Mouse (Mus musculus) heart, embryonic 14.5 days (tissue): ENCODE data around the gene Nin. TPM values are rescaled to one million over a fixed set of nuclear protein-coding genes. Genes with fewer than 3 reads are reported as not detected.

Source experiments
- ATAC-seq: fragments of 200-750 bp; cut with Nextera tagmentation; 2 replicates; pipeline ENCODE4 v1.8.0; 2017; ENCODE audit warnings: low read depth, moderate TSS enrichment; ENCODE audit not compliant: insufficient number of reproducible peaks, insufficient read depth, low FRiP score
- H3K27ac ChIP-seq, 2 experiments: fragments of 200-500 bp in 1 of 2; fragments of 300-500 bp in 1 of 2; sonication (generic) in 1 of 2; replicated peaks in 1 of 2; 2 replicates each; pipeline ENCODE4 v1.5.1; 2012 to 2014; ENCODE audit warnings: low read depth in 2 of 2, low read length in 2 of 2, control low read depth in 1 of 2, mild to moderate bottlenecking in 1 of 2, mixed read lengths in 1 of 2; ENCODE audit not compliant: control insufficient read depth in 1 of 2, insufficient read depth in 1 of 2
- H3K27me3 ChIP-seq: fragments of 300-500 bp; sonication (generic); 2 replicates; pipeline ENCODE4 v1.6.1; 2014; ENCODE audit warnings: mild to moderate bottlenecking, low read length, control low read depth; ENCODE audit not compliant: control insufficient read depth, insufficient read depth
- H3K36me3 ChIP-seq: fragments of 300-500 bp; sonication (generic); 2 replicates; pipeline ENCODE4 v1.6.1; 2014; ENCODE audit warnings: mild to moderate bottlenecking, control low read depth, low read length, mixed read lengths; ENCODE audit not compliant: control insufficient read depth, insufficient read depth
- H3K4me1 ChIP-seq, 2 experiments: fragments of 200-500 bp in 1 of 2; fragments of 300-500 bp in 1 of 2; sonication (generic) in 1 of 2; 2 replicates each; pipeline ENCODE4 v1.6.1; 2012 to 2014; ENCODE audit warnings: low read length in 2 of 2, control low read depth in 1 of 2, mixed read lengths in 1 of 2; ENCODE audit not compliant: control insufficient read depth in 2 of 2, insufficient read depth in 2 of 2
- H3K4me2 ChIP-seq: fragments of 300-500 bp; sonication (generic); 2 replicates; pipeline ENCODE4 v1.6.1; 2014; ENCODE audit warnings: mild to moderate bottlenecking, low read length
- H3K4me3 ChIP-seq, 2 experiments: fragments of 200-500 bp in 1 of 2; fragments of 300-500 bp in 1 of 2; sonication (generic) in 1 of 2; 2 replicates each; pipeline ENCODE4 v1.5.1; 2012 to 2014; ENCODE audit warnings: low read length in 2 of 2, mild to moderate bottlenecking in 2 of 2, control low read depth in 1 of 2, low read depth in 1 of 2, moderate library complexity in 1 of 2; ENCODE audit not compliant: control insufficient read depth in 1 of 2, insufficient read depth in 1 of 2
- H3K9ac ChIP-seq: fragments of 300-500 bp; sonication (generic); 2 replicates; pipeline ENCODE4 v1.6.1; 2014; ENCODE audit warnings: mild to moderate bottlenecking, low read length
- H3K9me3 ChIP-seq: fragments of 300-500 bp; sonication (generic); 2 replicates; pipeline ENCODE4 v1.6.1; 2016; ENCODE audit warnings: low read length, control low read depth; ENCODE audit not compliant: control insufficient read depth
- WGBS: fragments of 180-500 bp; shearing (Covaris S2); extraction: QIAGEN DNeasy Blood & Tissue Kit; methylation state at CpG from one replicate; pipeline ENCODE4 v1.1.7; 2014; 5-methylcytosine and 5-hydroxymethylcytosine counted together
- polyA plus RNA-seq: library from polyadenylated mRNA; unstranded; fragments of >200 nt; fragmentation: Nextera tagmentation; extraction: Ambion mirVana; gene quantifications from 2 replicates; pipeline ENCODE4 v1.2.1, GENCODE M21; 2014

The Nin gene
- polyA plus RNA-seq, 1 experiment from 2014 or later = 10.8 TPM

GRCm38 (mm10) chr12:70097901-70098300, 15.6 kb downstream of the Nin start:
- 0 out of 2 replicates have a peak overlapping the region, but pooled peaks have one; percentile 16 for H3K4me2 ChIP-seq
- H3K27ac ChIP-seq = peak overlapping the region in 1 of 2 experiments; percentile 44; a peak in 1 of 4 replicates
- H3K9me3 ChIP-seq = no peaks in the 10 kb centered on the region
- no peak overlapping the region for H3K9ac ChIP-seq
- H3K36me3 ChIP-seq = peaks cover 19% of the 10 kb centered on the region
- ATAC-seq = no peak
- 42% methylated on average over 7 of the region's 7 CpGs for WGBS
- no peaks in the 10 kb centered on the region for H3K27me3 ChIP-seq
- H3K4me3 ChIP-seq = no peak overlapping the region
- H3K4me1 ChIP-seq = peaks cover 5 to 14% of the 10 kb centered on the region in 2 experiments

- H3K4me1 ChIP-seq = peaks cover 5 to 12% of the 10 kb centered on the region in 2 experiments
- no peak for ATAC-seq
- H3K4me2 ChIP-seq = no peak overlapping the region
- H3K9ac ChIP-seq = no peak overlapping the region
- WGBS = 69% methylated on average over 3 of the region's 3 CpGs
- H3K4me3 ChIP-seq = no peak overlapping the region
- H3K36me3 ChIP-seq = peaks cover 15% of the 10 kb centered on the region
- H3K9me3 ChIP-seq = no peaks in the 10 kb centered on the region; the same call in 1 of the 2 replicates
- peak overlapping the region in 1 of 2 experiments; percentile 44; a peak in 1 of 4 replicates for H3K27ac ChIP-seq
- no peaks in the 10 kb centered on the region for H3K27me3 ChIP-seq
Observed at GRCm38 (mm10) chr12:70097316-70097715, 16.2 kb downstream of the Nin start.

- no peak overlapping the region for H3K9ac ChIP-seq
- H3K4me1 ChIP-seq = peaks cover 5 to 12% of the 10 kb centered on the region in 2 experiments
- H3K36me3 ChIP-seq = peaks cover 3% of the 10 kb centered on the region
- H3K27ac ChIP-seq = no peak overlapping the region
- 63% methylated on average over 6 of the region's 6 CpGs for WGBS
- ATAC-seq = no peak
- H3K4me2 ChIP-seq = no peak overlapping the region
- H3K4me3 ChIP-seq = no peak overlapping the region
- no peaks in the 10 kb centered on the region for H3K27me3 ChIP-seq
- no peaks in the 10 kb centered on the region; the same call in 1 of the 2 replicates for H3K9me3 ChIP-seq
Observed at GRCm38 (mm10) chr12:70093266-70093893, 20.1 kb downstream of the Nin start.

- Histone ChIP-seq H3K4me3 (no peak overlapping the region), H3K27me3 (no peaks in the 10 kb centered on the region), H3K9me3 (no peaks in the 10 kb centered on the region; the same call in 1 of the 2 replicates), H3K4me2 (no peak overlapping the region), H3K9ac (no peak overlapping the region), H3K27ac (no peak overlapping the region), H3K36me3 (peaks cover 7% of the 10 kb centered on the region), H3K4me1 (peaks cover 4 to 13% of the 10 kb centered on the region in 2 experiments)
- WGBS = 81% methylated on average over 4 of the region's 4 CpGs
- ATAC-seq = no peak
Observed at GRCm38 (mm10) chr12:70088297-70088696, 25.2 kb downstream of the Nin start.

- Histone ChIP-seq H3K4me2 (no peak overlapping the region), H3K9ac (no peak overlapping the region), H3K4me1 (peaks cover 4 to 13% of the 10 kb centered on the region in 2 experiments), H3K4me3 (no peak overlapping the region), H3K9me3 (no peaks in the 10 kb centered on the region), H3K27ac (peak overlapping the region; percentile 31 to 35; a peak in 2 of 4 replicates), H3K27me3 (no peaks in the 10 kb centered on the region), H3K36me3 (peaks cover 7% of the 10 kb centered on the region)
- 49% methylated on average over 3 of the region's 3 CpGs for WGBS
- ATAC-seq = no peak
Observed at GRCm38 (mm10) chr12:70085351-70085750, 28.2 kb downstream of the Nin start.

DNA sequence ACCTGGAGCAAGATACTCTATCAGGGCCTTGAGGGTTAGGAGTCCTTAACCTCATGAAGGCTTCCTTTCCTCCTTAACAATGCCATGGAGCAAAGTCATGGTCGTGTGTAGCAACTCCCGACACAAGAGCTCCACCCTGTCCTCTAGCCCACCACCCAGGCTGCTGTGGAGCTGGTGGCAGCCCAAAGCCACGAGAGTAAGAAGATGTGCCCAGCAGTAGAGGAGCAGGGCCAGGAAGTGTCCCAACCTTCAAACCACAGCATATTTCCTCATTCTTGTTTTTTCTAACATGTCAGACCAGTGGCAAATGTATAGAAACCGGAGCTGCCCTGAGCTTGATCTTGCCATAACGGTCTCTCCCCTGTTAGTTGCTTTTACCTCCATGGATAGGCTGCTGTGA, 29.3 kb downstream of the Nin start:
- H3K4me2 ChIP-seq = no peak overlapping the region
- no peak overlapping the region for H3K4me3 ChIP-seq
- H3K9ac ChIP-seq = no peak overlapping the region
- 90% methylated on average over 5 of the region's 5 CpGs for WGBS
- no peaks in the 10 kb centered on the region for H3K9me3 ChIP-seq
- H3K4me1 ChIP-seq = peaks cover 4 to 13% of the 10 kb centered on the region in 2 experiments
- H3K27ac ChIP-seq = no peak overlapping the region
- peaks cover 7% of the 10 kb centered on the region for H3K36me3 ChIP-seq
- no peak for ATAC-seq
- H3K27me3 ChIP-seq = no peaks in the 10 kb centered on the region

DNA sequence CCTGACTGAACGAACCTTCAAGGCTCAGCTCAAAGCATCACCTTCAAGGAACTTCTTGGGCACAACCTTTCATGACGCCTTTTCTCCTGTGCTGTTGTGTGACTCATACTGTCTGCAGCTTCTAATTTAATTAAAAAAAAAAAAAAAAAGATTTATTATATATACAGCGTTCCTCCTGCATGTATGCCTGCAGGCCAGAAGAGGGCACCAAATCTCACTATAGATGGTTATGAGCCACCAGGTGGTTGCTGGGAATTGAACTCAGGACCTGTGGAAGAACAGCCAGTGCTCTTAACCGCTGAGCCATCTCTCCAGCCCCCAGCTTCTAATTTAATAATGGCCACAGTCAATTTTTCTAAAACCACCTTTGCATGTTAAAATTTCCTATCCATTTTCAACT, 29.8 kb downstream of the Nin start:
- H3K36me3 ChIP-seq = peaks cover 7% of the 10 kb centered on the region
- H3K9me3 ChIP-seq = no peaks in the 10 kb centered on the region
- H3K4me1 ChIP-seq = peaks cover 4 to 13% of the 10 kb centered on the region in 2 experiments
- H3K9ac ChIP-seq = no peak overlapping the region
- 91% methylated on average over 4 of the region's 4 CpGs for WGBS
- H3K4me2 ChIP-seq = no peak overlapping the region
- H3K4me3 ChIP-seq = no peak overlapping the region
- no peaks in the 10 kb centered on the region for H3K27me3 ChIP-seq
- ATAC-seq = no peak
- no peak overlapping the region for H3K27ac ChIP-seq
